Mouse (Mus musculus): ENCODE data around the gene Kcns3.
"Not testable (repeated sequence)": the region's sequence is repeated elsewhere in the genome, so short reads cannot be mapped to it uniquely, and the experiment has no call there.

The Kcns3 gene

DNA sequence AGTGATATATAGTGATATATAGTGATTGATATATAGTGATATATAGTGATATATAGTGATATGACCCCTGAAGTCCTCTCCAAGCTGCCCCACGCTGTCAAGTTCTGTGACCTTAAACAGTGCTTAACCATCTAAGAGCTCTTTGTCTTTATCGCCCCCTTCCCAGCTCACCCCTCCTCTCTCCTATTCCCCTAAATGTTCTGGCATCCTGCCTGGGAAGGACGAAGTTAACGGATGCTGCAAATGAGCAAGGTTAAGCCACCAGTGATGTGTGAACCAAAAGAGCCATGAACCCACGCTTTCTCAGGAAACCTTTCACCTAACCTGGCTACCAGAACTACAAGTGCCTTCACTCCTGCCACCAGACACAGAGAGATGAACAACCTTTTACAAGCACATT, 64.0 kb downstream of the Kcns3 start:
- in situ Hi-C loops (cut with MseI, MboI), result no loop called here

- in situ Hi-C loops (cut with MseI, MboI), result no loop called here
Observed at GRCm38 (mm10) chr12:11071079-11071478, 79.8 kb downstream of the Kcns3 start.

- in situ Hi-C loops (cut with MseI, MboI), result no loop called here
Observed at GRCm38 (mm10) chr12:11066865-11067264, 84.0 kb downstream of the Kcns3 start.

- in situ Hi-C loops (cut with MseI, MboI), result not testable (repeated sequence)
Observed at GRCm38 (mm10) chr12:11052676-11053075, 98.2 kb downstream of the Kcns3 start.

GRCm38 (mm10) chr12:11041821-11042220, 109.0 kb downstream of the Kcns3 start:
- in situ Hi-C loops (cut with MseI, MboI), result no loop called here
